Mouse (Mus musculus): ENCODE measurements around the gene Mmaa.

Mmaa gene

DNA sequence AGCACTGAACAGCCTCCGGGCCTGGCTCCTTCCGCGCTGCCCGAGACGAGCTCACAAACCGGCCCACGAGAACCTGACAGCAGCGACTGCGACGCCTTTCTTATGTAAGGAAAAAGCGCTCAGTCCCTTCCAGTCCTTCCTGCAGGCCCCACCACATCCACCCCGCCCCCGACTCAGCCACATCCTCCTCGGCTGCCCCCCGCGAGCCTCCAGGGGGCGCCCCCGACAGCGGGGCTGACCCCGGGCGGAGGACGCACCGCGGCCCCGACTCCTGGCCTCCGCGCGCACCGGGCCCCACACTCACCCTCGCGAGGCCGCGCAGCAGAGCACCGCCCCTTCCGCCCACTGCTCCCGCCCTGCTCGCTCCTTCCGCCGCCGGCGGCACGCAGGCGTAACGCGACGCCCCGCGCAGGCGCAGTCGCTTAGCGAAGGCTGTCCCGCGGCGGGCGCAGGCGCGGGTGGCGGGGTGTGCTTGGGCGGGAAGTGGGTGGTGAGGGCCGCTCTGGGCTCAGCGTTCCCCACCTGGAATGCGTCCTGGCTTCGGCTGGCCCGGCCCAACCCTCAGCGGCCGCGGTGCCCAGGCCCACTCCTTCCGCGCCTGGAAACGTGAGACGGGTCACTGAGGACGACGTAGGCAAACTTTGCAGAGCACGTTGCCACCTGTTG, at the start of gene Mmaa:
Gene Mmaa, minus strand, starts transcription at position 328 of the 666 bp plus-strand sequence.
- peak; percentile 96 for DNase-seq

DNA sequence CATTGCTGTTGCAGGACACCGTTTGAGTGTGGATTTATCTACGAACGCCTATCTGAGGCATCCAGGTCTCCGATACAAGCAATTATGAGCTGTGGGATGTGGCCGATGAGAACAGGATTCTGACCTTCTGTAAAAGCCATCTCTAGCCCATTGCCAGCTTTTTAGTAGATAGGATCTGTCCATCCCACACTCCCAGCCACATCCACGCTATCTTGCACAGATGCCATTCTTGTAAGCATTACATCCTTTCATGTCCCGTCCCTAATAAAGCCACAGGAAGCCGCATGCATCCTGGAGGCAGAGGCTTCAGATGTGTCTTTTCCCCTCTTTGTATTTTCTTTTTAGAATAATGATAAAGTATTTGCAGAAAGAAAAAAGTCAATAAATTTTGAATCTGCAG, 46.5 kb upstream of the Mmaa start:
- no peak for DNase-seq

DNA sequence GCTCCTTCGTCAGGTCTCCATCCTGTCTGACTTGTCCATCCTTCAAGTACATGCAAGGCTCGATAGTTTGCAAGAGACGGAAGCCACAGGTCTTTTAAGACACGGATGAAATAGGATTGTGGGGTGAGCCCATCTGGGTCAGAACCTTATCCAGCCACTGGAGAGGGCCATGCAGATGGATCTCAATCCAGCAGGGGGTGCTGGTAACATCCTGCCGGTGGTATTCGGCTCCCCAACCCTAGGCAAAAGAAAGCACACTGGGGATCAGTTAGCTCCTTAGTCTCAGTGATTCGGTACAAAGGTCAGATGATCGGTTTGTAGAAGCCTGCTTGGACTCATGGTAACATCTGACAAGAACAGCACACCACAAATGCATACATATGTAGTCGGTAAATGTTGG, 44.8 kb upstream of the Mmaa start:
- peak; percentile 68 for DNase-seq

DNA sequence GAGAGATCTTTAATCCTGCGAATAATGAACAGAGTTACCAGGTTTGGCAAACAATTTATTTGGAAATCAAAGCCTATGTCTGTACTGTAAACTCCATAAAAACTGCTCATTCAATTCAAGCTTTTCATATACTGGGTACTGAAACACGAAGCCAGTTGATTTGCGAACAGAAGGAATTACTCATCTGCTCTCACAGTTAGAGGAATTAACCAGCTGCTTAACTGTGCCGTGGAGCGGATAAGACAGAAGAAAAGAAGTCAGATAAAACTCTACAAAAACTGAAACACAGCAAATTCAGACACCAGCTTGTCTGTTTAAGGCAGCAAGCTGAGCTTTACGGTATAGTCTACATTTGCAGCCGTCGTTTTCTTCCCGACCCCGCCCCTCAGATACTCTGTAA, 43.9 kb upstream of the Mmaa start:
- no peak for DNase-seq

DNA sequence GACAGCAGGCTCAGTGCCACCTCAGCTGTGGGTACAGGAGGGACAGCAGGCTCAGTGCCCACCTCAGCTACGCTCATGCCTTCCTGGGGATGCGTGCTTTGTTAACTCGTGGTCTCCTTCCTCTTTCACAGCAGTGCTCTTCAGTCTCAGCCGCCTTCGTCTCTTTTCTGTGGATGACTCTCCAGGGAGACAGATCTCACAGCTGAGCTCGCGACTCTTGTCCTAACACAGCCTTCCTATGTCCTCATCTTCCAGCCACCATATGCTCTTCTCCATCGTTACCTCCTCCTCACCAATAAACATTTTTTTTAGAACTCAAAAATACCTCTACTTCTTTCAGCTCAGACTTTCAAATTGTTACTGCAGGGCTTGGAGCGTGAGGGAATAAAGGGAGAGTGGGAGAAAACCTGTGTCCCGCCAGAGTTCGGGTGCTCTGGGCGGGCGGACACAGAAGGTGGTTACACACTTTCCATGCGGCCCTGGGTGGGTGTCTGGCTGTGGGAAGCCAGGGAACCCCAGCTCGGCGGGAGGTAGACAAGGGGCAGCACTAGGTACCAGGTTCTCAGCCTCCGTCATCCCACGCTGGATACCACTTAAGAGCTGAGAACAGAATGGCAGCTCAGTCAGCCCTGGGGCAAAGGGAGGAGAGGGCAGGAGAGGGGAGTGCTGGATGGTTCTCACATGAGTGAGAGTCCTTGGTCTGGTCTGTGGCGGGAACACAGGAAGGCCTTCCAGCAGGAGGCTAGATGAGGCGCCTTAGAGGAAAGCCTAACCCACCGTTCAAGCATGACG, 37.6 kb upstream of the Mmaa start:
- DNase-seq = no peak

DNA sequence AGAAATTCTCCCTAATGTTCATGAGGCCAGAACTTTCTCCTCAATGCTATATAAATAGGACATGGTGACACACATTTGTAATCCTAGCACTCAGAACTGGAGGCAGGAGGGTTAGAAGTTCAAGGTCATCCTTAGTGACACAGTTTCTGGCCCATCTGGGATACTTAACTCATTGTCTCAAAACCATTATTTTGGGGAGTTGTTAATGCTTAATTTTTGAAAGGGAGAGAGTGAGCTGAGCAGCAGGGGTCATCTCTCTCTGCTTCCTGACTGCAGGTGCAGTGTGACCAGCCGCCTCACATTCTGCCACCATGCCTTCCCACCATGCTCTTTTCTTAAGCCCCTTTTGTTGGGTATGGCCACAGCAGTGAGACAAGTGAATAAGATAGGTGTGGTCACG, 36.8 kb upstream of the Mmaa start:
- DNase-seq = no peak

DNA sequence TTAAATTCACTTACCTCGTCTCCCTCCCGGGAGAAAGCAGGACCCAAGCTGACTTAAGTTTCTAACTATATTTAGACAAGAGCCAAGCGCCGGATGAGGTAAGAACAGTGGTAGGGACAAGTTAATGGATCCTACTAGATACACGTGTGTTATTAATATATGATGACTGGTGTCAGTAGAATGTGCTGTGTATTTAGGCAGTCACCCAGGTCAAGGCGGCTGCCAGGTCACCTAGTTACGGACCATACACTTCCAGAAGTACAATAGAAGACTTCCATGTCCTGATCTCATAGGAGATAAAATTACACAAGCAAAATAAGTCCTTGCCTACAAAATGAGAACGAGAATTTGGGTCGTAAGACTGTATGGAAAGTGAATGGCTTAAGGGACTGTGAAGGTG, 36.3 kb upstream of the Mmaa start:
- DNase-seq = no peak

DNA sequence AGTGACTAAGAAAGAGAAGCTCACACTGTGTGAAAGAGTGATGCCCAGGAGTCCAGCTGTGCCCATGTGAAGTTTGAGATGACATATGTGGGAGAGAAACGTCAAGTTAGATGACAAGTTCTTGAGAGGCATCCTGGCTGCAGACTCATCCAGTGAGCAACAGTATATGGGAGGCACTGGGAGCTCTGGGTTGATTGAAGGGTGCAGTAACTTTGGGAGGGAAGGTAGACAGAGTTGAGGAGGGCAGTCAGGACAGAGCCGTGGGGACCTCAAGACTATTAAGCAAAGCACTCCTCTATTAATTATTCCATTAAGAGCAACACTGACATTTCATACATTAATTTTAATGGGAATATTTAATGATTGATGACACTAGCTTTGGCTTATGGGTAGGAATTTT, 35.0 kb upstream of the Mmaa start:
- no peak for DNase-seq

DNA sequence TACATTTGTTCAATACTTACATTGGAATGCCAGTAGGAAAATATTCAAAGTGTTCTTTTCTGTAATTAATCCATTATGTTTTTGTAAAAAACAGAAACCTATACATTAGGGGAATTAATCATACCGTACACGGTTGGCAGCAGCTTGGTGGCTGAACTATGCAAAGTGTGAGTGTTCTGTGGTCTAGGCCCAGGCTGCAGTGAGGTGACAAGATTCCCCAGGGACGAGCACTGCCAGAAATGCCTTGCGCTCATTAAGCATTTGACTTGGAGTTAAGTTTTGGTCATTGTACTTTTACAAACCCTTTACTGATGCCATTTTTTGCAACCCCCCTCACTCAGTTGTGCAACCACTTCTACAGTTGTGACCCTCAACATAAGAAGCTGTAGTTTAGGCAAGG, 34.4 kb upstream of the Mmaa start:
- DNase-seq = no peak

DNA sequence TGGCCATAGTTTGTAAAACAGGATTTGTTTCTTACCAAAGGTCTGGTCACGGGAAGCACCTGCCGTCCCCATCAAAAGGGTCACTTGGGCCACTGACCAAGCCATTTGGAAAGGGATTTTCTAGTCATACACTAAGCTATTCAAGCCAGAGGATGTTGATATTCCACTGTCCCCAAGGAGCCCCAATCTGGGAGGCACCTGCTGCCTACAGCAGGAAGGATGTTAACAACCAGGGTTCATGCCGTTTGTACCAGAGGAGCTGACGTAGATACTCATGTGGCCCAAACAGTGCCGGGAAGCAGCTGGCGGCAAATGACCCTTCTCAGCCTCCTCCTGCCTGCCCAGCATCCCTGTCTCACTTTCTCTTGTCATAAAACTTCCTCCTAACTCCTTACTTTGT, 30.8 kb upstream of the Mmaa start:
- no peak for DNase-seq

DNA sequence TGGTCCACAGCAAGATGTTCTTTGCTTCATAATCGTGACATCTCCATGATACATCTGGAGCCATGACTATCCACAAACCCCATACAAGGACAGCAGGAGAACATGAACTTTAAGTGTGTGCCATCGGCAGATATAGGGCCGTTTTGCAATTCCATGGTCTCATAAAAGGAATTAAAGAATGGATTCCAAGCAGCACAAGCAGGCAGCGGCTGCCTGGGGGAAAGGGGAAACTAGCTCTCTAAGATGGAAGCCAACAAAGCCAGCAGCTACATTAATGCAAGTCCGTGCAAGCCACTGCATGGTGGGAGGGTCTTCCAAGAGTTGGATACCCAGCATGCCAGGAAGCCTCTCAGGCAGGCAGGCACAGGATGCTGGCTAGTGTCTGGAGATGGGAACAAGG, 30.2 kb upstream of the Mmaa start:
- no peak for DNase-seq

DNA sequence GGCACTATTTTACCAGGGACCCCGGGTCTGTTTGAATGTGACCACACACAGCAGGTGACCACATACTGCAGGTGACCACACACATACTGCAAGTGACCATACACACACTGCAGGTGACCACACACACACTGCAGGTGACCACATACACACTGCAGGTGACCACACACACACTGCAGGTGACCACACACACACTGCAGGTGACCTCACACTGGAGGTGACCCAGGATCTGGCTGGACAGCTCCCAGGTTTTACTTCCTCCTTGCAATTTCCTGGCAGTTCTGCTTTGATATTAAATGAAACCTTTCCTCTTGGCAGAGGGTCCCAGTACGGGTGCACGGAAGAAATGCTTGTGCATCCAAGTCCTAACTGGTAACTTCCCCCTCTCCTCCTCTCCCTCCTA, 29.3 kb upstream of the Mmaa start:
- DNase-seq = peak; percentile 16

DNA sequence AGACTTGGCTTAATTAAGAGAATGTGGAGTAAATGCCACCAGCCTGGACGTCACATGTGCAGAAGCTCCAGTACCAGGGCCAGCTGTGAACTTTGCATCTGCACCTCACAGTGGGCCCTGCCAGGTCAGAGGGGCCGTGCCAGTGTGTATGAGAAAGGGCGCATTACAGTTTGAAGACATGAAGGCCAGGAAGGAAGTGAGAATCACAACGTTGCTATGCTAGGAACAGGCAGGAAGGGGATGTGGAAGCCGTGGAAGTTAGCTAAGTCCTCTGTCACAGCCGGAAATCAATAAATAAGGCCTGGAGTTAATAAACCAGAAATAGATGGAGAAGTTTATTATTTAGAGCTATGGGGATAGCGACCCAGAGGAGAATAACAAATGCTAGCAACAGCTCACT, 28.4 kb upstream of the Mmaa start:
- DNase-seq = peak; percentile 16

DNA sequence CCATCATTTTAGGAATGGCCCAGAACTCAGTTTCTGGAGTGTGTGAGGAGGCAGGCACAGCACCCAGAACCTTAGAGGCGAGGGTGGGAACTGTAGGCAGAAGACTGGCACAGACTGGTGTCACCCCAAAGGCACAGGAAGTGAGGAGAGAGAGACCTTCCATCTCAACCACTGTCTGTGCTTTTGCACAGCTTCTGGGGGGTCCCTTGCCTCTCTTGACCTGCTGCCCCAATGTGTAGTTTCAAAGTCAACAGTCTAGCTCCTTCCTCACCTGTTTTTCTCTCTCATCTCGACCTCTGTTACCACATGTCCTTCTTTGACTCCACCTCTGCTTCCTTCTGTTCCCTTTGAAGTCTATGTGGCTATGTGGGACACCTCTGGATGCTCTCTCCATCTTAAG, 16.1 kb upstream of the Mmaa start:
- no peak for DNase-seq

DNA sequence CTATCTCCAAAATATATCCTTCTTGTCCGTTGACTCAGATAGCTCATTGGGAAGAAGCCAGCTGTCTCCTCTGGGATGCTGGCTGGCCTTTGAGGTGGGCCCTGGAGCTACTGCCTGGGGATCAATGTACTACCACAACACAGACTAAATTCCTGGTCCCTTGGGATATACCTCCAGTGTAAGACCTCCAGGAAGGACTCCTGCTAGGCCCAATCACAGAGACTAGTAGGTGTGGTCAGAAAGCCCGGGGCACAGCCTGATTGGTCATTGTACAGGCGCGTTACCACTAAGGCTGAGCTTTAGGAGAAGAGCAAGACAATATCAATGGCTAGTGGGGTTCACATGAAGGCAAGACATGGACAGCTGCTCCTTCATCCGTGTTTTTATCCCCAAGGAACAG, 11.2 kb upstream of the Mmaa start:
- DNase-seq = no peak

DNA sequence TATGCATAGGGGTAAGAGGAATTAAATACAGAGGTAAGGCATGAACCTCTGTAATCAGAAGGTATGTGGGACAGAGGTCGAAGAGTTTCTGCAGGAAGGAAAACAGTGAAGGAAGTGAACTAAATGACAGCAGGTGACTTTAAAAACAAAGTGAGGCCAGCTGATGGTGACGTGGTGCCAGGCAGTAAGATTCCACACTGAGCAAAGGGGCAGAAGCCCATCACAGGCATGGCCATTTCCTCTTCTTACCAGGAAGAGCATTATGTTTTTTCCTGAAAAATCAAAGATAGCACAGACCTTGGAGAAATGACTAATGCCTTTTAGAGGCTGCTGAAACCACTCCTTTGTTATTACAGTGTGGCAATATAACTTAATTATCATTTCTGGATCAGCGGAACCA, 6.8 kb upstream of the Mmaa start:
- DNase-seq = no peak

DNA sequence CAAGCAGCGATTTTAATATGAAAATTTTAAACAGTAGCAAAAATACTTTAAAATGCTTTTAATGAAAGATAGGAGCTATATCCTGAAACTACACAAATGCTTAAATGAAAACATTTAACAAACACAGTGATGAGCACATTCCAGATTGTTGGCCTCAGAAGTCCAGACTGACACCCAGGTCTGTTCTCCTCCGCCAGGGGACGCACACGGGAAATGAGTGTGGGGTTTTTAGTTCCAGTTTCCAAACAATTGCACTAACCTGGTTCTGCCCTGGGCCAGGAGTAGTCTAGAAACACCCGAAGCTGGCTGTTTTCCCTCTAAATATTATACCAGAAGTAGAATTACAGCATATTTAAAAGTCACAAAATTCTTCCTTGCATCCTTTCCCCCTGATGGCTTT, 5.0 kb upstream of the Mmaa start:
- peak; percentile 38 for DNase-seq

DNA sequence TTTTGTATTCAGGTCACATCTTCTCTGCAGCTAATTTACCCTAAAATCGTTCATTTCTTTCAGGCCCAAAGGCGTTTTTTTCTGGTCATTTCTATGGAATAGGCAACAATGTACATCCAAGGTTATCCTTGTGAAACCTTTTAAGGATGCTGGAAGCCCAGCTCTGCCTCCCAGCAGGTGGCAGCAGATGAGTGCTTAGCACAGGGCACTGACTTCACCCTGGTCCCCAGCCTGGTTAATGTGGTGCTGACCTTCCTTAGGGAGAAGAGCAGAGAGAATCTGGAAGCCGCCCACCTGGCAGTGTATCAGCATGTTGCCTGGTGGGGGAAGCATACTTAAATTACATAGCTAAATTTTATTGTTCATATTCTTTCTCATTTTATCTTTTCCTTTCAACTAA, 3.0 kb upstream of the Mmaa start:
- DNase-seq = peak; percentile 87

DNA sequence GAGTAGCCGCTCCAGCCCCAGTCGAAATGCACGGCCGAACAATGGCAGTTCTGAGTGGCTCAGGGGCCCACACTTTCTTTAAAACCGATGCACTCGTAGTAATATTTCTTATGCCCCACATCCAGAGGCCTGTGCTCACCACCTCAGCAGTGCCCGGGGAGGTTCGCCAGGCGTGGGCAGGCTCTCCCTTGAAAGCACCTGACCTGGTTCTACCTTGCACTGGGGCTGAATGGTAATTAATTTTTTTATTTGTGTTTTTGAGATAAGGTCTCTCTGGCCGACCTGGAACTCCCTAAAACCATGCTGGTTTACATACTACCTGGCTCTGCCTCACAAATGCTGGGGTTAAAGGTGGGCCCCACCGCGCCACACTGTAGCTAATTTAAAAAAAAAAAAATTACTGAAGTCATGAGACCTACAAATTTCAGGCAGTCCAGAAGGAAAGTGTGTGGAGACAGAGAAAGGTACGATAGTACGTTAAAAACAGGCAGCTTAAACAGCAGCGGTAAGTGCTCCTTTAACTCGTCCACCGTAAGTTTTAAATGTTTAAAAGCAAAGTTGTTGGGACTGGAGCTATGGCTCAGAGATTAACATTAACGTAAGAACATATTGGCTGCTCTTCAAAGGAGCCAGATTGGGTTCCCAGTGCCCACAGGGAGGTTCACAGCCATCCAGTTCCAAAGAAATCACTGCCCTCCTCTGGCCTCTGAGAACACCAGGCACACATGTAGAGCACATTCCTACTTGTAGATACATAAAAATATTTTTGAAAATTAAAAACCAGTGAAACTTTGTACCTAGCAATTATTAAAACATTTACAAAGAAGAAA, 754 bp upstream of the Mmaa start:
- no peak for DNase-seq

DNA sequence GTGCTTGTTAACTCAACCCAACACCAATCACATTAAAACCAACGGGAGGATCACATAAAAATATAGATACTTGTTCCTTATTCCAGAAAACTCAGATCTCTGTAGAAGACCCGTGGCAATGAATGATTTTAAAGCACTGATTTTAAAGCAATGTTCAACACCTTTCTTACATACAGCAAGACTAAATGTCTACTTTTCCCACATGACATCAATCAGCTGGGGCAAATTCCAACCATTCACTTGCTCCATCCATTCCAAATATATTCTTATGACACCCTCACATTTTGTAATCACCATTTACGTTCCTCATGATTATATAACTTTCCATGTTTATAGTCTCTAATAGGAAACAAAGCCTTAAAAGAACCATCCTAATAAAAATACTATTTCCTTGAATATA, 896 bp downstream of the Mmaa start:
- no peak for DNase-seq

DNA sequence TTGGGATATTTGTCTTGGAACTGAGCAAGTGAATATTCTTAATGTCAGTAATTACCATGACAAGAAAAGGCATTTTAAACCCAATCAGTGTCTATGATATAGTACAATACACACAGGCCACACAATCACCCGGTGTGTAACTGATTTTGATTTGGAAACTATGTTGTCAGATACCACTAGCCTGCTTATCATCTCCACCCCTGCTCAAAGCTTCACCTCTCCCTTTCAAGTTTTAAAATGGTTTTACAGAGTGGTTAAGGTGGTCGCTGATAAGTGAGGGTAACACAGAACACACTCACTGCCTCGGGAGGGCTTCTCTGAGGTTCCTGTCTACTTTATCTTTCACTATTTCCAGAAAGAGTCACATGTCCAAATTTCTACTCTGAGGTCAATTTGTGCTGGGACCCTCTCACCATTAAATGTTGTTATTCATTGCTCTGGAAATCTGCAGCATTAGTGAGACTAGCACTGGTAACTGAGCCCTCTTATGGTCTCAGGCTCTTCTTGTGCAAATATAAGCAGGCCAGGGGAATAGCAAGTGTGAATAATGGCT, 1.9 kb downstream of the Mmaa start:
- no peak for DNase-seq

DNA sequence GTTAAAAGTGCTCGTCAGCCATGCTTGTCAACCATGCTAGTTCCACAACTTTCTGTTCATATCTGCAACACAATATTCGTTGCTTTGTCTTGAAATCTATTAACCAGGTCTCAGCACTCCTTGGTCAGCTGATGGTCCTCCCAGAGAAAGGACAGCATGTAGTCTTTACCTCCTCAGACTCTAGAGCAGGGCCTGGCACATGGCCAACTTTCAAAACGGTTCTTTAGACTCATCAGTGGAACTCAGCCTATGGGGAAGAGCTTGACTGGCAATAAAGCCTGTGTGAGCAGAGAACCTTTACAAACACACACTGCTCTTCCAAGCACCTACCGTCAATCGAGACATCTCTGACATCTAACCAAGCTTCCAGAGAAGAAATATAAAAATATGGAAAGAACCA, 5.1 kb downstream of the Mmaa start:
- no peak for DNase-seq

DNA sequence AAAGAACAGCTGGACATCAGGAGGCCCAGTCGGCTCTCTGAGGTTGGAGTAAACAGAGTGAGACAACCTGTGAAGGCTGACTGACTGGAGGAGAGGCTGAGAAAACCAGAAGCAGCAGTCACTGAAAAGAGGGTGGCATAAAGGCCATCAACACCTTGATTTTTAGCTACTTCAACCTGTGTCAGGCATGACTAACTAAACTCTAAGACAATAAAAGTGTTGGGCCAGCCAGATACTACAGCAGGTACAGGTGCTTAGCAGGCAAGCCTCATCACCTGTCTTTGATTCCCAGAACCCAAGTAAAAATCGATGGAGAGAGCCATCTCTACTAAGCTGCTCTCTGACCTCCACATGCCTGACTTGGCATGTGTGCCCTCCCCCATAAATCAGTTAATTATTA, 6.1 kb downstream of the Mmaa start:
- no peak for DNase-seq

DNA sequence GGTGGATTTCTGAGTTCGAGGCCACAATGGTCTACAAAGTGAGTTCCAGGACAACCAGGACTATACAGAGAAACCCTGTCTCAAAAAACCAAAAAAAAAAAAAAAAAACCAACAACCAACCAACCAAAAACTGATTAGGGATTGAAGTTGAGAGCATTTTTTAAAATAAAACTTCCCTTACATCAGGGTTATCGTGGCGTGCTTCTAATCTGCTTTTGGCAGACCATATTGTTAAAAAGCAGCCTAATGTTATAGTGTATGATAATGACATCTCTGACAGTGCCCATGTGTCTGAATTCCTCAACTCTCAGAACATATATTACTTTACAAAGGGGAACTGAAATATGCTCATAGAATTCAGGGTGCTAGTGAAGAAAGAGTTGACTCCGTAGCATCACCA, 6.5 kb downstream of the Mmaa start:
- no peak for DNase-seq

Data from lung, postnatal 36 days (tissue).